Mouse (Mus musculus): ENCODE measurements around the gene Tbc1d10b.
"Not testable (repeated sequence)": the region's sequence is repeated elsewhere in the genome, so short reads cannot be mapped to it uniquely, and the experiment has no call there.

Tbc1d10b gene

DNA sequence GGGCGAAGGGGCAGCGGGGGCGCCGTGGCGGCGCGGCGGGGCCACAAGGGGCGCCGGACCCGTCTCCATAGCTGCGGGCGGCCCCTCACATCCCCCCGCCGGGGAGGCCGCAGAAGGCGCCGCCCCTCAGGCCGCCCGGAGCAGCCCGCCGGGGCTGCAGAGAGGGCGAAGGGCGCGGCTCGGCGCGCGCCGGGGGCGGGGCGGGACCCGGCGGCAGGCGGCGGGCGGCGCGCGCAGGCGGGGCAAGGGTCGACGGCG, at the start of gene Tbc1d10b:
TSS of gene Tbc1d10b (minus strand) at position 174 of the 258 bp plus-strand sequence.
- DNase-seq (ENCODE audit: low read depth, low spot score) = no peak

- DNase-seq (ENCODE audit: low read depth, low spot score) = no peak
Observed at GRCm38 (mm10) chr7:127256518-127256917, 48.2 kb upstream of the Tbc1d10b start.

GRCm38 (mm10) chr7:127255965-127256364, 47.7 kb upstream of the Tbc1d10b start:
- no peak for DNase-seq (ENCODE audit: low read depth, low spot score)

GRCm38 (mm10) chr7:127255008-127255407, 46.7 kb upstream of the Tbc1d10b start:
- DNase-seq (ENCODE audit: low read depth, low spot score) = no peak

DNA sequence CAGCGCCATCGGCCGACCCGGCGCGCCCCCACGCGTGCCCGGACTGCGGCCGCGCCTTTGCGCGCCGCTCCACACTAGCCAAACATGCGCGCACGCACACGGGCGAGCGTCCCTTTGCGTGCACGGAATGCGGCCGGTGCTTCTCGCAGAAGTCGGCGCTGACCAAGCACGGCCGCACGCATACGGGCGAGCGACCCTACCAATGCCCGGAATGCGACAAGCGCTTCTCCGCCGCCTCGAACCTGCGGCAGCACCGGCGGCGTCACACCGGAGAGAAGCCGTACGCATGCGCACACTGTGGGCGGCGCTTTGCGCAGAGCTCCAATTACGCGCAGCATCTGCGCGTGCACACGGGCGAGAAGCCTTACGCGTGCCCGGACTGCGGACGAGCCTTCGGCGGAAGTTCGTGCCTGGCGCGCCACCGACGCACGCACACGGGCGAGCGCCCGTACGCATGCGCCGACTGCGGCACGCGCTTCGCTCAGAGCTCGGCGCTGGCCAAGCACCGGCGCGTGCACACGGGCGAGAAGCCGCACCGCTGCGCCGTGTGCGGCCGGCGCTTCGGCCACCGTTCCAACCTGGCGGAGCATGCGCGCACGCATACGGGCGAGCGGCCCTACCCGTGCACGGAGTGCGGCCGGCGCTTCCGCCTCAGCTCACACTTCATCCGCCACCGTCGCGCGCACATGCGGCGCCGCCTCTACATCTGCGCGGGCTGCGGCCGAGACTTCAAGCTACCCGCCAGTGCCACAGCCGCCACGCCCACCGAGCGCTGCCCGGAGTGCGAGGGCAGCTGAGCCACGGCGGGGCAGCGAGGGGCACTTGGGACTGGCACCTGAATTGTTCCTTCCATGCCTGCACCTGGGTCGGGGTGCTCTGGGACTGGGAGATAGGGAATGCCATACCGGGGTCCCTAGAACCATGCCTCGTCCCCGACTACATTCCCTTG, 45.8 kb upstream of the Tbc1d10b start:
- DNase-seq (ENCODE audit: low read depth, low spot score) = peak; percentile 99

DNA sequence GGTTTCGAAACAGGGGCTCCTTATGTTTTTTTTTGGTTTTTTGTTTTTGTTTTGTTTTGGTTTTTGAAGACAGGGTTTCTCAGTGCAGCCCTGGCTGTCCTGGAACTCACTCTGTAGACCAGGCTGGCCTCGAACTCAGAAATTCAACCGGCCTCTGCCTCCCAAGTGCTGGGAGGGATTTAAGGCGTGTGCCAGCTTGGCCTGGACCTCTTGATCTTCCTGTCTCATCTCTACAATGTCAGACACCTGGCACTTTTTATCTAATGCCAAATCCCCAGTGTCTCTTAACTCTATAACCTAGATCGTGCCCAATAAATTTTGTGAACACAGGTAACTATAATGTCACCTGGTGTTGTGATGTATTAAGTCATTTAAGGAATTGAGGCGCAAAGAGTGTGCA, 45.1 kb upstream of the Tbc1d10b start:
- no peak for DNase-seq (ENCODE audit: low read depth, low spot score)

DNA sequence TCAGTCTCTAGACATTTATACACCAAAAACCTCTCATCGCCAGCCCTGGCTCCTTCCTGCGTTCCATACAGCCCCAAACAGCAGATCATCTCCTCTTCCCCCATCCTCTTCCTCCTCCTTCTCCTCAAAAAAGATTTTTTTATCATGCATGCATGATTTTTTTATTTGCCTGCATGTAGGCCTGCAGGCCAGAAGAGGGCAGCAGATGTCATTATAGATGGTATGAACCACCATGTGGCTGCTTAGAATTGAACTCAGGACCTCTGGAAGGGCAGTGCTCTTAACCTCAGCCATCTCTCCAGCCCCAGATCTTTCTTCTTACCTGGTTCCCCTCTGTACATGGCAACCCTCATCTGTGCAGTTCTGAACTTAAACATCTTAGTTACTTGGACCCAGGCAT, 44.1 kb upstream of the Tbc1d10b start:
- DNase-seq (ENCODE audit: low read depth, low spot score) = peak; percentile 67

GRCm38 (mm10) chr7:127250511-127250910, 42.2 kb upstream of the Tbc1d10b start:
- DNase-seq (ENCODE audit: low read depth, low spot score) = not testable (repeated sequence)

GRCm38 (mm10) chr7:127244658-127245510, 36.6 kb upstream of the Tbc1d10b start:
- no peak for DNase-seq (ENCODE audit: low read depth, low spot score)

- peak; percentile 92 for DNase-seq (ENCODE audit: low read depth, low spot score)
Observed at GRCm38 (mm10) chr7:127243870-127244657, 35.8 kb upstream of the Tbc1d10b start, which contains the start of gene Zfp771. TSS of gene Zfp771 (plus strand) at chr7:127244274.

DNA sequence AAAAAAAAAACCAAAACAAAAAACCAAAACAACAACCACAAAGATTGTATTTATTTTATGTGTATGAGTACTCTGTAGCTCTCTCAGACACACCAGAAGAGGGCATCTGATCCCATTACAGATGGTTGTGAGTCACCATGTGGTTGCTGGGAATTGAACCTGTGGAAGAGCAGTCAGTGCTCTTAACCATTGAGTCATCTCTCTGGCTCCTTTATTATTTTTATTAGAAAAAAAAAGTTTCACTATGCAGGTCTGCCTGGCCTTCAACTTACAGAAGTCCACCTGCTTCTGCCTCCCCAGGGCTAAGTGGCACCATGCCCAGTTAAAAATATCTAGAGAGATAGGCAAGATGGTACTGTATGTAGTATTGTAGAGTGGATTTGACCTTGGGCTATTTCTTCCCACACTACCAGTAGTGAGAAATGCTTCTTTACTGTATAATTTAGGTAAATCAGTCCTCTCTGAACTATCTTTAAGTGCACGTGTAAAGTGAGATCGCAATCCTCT, 35.1 kb upstream of the Tbc1d10b start:
- DNase-seq (ENCODE audit: low read depth, low spot score) = no peak

DNA sequence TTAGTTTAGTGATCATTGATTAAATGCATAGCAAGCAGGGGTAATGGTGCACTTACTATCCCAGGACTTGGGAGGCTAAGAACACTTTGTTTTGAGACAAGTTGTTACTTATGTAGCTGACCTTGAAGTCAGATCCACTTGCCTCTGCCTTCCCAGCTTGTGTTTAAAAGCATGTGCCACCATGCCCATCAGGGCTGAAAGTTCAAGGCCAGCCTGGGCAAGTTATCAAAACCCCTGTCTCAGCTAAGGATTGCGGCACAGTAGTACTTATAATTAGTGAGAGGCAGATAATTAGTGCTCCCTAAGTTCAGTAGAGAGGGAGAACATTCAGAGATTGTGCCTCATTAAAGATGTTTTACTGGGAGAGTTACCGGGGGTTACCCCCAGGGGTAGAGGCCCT, 26.5 kb upstream of the Tbc1d10b start:
- DNase-seq (ENCODE audit: low read depth, low spot score) = no peak

DNA sequence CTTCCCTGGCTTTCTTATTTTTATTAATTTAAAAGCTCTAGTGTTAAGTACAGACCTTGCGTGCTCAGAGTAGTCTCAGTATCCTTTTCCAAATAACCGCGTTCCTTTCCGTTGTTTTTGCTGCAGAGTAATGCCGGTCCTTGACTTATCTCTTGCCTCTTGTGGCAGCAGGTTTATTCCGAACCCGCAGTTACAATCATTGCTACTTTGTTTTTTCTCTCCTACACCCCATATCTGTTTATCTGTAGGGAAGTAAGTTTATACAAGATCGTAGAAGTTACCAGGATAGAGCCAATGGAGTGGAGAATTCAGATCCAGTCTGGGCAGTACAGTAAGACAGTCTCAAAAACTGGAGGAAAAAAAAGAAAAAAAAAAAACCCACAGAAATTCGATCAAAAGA, 25.5 kb upstream of the Tbc1d10b start:
- no peak for DNase-seq (ENCODE audit: low read depth, low spot score)

GRCm38 (mm10) chr7:127233368-127233749, 25.1 kb upstream of the Tbc1d10b start:
- no peak for DNase-seq (ENCODE audit: low read depth, low spot score)

- peak; percentile 88 for DNase-seq (ENCODE audit: low read depth, low spot score)
Observed at GRCm38 (mm10) chr7:127232622-127233367, 24.5 kb upstream of the Tbc1d10b start, which contains the start of the genes Zfp553 and Sept1. TSS of gene Zfp553 (plus strand) at chr7:127233061. TSS of gene Sept1 (minus strand) at chr7:127233130.

GRCm38 (mm10) chr7:127231826-127232621, 23.8 kb upstream of the Tbc1d10b start:
- no peak for DNase-seq (ENCODE audit: low read depth, low spot score)

GRCm38 (mm10) chr7:127231376-127231775, 23.1 kb upstream of the Tbc1d10b start:
- DNase-seq (ENCODE audit: low read depth, low spot score) = no peak

GRCm38 (mm10) chr7:127228615-127229303, 20.5 kb upstream of the Tbc1d10b start:
- peak; percentile 89 for DNase-seq (ENCODE audit: low read depth, low spot score)
